Mouse (Mus musculus) liver, postnatal 0 days (tissue): Measurements from ENCODE around the gene Tnrc18.

Experiments used
- CTCF ChIP-seq: sonication (generic); IDR thresholded peaks from 2 replicates; pipeline ENCODE4 v1.5.1; 2016; ENCODE audit warnings: antibody characterized with exemption, low read depth
- EP300 ChIP-seq: IDR thresholded peaks from 2 replicates; pipeline ENCODE4 v1.6.1; 2016; ENCODE audit warnings: antibody characterized with exemption, low read depth, mild to moderate bottlenecking

DNA sequence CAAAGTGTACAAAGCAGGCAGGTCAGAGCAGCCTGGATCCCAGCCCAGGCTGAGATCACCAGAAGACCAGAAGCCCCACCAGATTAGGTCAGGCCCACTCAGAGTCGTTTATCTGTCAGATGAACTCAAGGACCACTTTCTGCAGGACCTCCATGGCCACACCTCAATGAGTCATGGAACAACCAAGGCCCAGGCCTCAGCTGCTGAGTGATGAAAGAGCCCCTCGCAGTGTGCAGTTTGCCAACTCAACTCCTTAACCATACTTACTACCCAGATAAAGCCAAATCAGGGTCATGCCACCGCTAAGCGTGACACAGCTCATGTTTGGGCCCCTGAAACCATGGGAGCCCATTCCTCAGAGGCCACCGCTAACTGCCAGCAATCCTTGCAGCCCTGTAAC, 109.8 kb downstream of the Tnrc18 start:
- TF ChIP-seq CTCF (no peak), EP300 (no peak)
